Mouse (Mus musculus): ENCODE results near the gene Map2k2.

DNA sequence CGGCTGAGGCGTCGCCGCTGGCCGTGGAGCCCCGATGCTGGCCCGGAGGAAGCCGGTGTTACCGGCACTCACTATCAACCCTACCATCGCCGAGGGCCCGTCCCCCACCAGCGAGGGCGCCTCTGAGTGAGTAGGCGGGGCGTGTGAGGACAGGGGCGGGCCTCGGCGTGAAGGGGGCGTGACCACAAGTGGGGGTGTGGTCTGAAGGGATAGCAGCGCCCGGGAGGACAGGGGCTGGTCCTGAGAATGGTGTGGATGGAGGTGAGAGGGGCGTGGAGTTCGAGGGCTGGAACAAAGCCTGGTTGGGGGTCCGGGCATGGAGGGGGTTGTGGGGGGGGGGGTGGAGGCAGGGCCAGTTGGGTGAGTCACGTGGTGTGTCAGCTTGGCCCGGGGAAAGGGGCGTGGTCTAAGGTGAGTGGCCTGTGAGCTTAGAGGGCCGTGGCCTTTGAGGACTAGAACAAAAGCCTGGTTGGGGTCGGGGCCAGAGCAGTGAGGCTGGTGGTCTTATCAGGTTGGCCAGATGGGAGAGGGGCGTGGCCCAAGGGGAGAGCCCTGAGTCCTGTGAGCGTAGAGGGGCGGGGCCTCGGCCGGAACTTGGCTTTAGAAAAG lies 502 bp downstream of the Map2k2 start:
- TF ChIP-seq CTCF (IDR thresholded peaks at IDR 0.05; ENCODE audit: borderline replicate concordance, insufficient read depth, low read depth, low read length) (no peak), POLR2A (IDR thresholded peaks at IDR 0.05; ENCODE audit: borderline replicate concordance, insufficient read depth, low read length) (no peak)
